Mouse (Mus musculus): ENCODE measurements at regions not wholly inside any gene's neighbourhood (a gene's known extent, or its start where the extent isn't known, plus 50 kb on each side); places are given as distances from the start of the nearest gene placed in this dataset.

DNA sequence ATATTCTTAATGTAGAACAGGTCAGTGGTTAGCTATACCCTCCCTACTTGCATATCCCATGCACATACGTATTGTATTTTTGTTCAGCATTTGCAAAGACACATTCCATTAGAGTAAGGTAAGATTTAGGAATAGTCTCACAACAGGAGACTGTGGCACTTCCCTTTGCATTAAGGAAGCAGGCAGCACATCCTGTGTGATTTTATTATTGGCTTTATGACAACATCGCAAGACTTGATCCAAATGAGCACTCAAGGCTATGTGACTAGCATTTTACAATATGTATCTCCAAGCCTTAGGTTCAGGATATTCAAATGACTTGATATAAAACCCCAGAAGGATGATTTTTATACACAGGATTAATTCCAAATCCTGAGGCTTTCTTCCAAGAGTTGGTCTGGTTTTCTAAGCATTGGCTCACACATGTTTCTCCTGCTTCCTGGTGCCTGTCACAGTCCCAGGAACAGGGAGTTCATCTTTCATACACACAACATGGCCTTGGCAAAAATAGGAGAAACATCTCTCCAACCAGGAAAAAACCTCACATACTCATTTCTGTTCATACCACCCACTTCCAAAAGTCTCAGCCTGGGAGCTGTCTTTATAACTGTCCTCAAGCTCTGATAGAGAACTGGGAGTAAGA is 159.1 kb upstream of the Meox2 start:
- 88% methylated on average over 2 of the region's 2 CpGs for WGBS
- no peak for ATAC-seq

DNA sequence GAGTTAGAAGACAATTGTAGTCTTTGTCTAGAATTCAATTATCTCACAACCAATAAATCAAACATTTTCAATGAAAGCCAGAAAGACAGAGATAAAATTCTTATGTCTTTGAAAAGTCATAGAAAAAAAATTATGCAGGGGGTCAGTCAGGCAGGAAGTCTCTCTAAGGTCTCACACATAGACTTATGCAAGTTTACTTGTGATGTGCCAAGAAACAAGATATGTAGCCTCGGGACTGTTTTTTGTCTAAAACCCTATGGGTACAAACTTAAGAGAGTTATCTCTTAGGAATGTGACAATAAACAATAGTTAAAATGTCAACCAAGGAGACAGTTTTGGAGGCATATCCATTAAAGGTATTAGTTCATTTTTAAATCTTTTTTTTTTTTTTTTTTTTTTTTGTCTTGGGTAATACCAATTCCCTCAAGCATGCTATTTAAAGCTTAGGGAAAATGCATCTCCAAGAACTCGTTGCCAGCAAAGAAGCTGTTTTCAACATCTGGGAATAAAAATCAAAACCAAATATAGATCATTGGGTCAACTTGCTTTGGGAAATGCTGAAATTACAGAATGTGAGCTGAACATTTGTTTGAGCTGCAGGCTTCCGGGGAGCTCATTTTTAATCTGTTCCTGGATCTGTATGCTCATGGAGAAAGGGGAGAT is 133.8 kb upstream of the Meox2 start:
- no peak overlapping the region for H3K4me3 ChIP-seq (ENCODE audit: low read depth, low read length)
- no peaks in the 10 kb centered on the region for H3K36me3 ChIP-seq (ENCODE audit: control insufficient read depth, insufficient read depth, low read length)
- WGBS, result 89% methylated on average over 3 of the region's 3 CpGs
- H3K27me3 ChIP-seq (replicated peaks; ENCODE audit: control insufficient read depth, insufficient read depth, low read length), result no peaks in the 10 kb centered on the region
- H3K4me1 ChIP-seq (ENCODE audit: control insufficient read depth, insufficient read depth, low read length), result no peaks in the 10 kb centered on the region
- no peak for ATAC-seq
- no peak overlapping the region for H3K27ac ChIP-seq (ENCODE audit: low read depth, low read length)
- no peaks in the 10 kb centered on the region for H3K9me3 ChIP-seq (replicated peaks; ENCODE audit: control insufficient read depth, low read length)
- no peak overlapping the region for H3K4me2 ChIP-seq (ENCODE audit: low read length)
- DNase-seq (ENCODE audit: low spot score), result no peak
- H3K9ac ChIP-seq (ENCODE audit: low read length), result no peak overlapping the region

More for the DNA sequence above, 159.1 kb upstream of the Meox2 start:
- H3K36me3 ChIP-seq (ENCODE audit: control insufficient read depth, insufficient read depth, low read length), result no peaks in the 10 kb centered on the region
- H3K9ac ChIP-seq (ENCODE audit: low read length), result no peak overlapping the region
- H3K27ac ChIP-seq (ENCODE audit: low read depth, low read length), result no peak overlapping the region
- no peak overlapping the region for H3K4me3 ChIP-seq (ENCODE audit: low read depth, low read length)
- no peaks in the 10 kb centered on the region for H3K9me3 ChIP-seq (replicated peaks; ENCODE audit: control insufficient read depth, low read length)
- no peaks in the 10 kb centered on the region for H3K27me3 ChIP-seq (replicated peaks; ENCODE audit: control insufficient read depth, insufficient read depth, low read length)
- DNase-seq (ENCODE audit: low spot score), result no peak
- H3K4me2 ChIP-seq (ENCODE audit: low read length), result no peak overlapping the region
- no peaks in the 10 kb centered on the region for H3K4me1 ChIP-seq (ENCODE audit: control insufficient read depth, insufficient read depth, low read length)

DNA sequence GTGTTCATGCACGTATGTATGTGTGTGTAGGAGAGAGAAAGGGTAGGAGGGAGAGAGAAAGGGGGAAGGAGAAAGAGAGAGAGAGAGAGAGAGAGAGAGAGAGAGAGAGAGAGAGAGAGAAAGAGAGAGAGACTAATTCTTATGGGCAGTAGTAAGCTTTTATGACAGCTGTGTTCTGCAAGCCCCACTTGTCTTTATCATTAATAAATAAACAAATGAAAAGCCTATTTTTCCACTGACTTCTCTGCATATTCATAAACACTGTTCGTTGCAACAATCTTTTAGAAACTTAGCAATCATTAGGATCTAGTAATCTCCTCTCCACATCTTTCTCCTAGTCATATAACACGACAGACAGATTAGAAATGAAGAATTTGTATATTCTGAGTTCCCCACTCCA is 131.2 kb upstream of the Meox2 start:
- no peak overlapping the region for H3K4me2 ChIP-seq (ENCODE audit: low read length)
- WGBS, result 75% methylated on average over 3 of the region's 3 CpGs
- H3K4me3 ChIP-seq (ENCODE audit: low read depth, low read length), result no peak overlapping the region
- no peaks in the 10 kb centered on the region for H3K4me1 ChIP-seq (ENCODE audit: control insufficient read depth, insufficient read depth, low read length)
- no peaks in the 10 kb centered on the region for H3K27me3 ChIP-seq (replicated peaks; ENCODE audit: control insufficient read depth, insufficient read depth, low read length)
- ATAC-seq (no peak), DNase-seq (ENCODE audit: low spot score) (no peak)
- no peak overlapping the region for H3K27ac ChIP-seq (ENCODE audit: low read depth, low read length)
- H3K36me3 ChIP-seq (ENCODE audit: control insufficient read depth, insufficient read depth, low read length), result no peaks in the 10 kb centered on the region
- H3K9ac ChIP-seq (ENCODE audit: low read length), result no peak overlapping the region
- no peaks in the 10 kb centered on the region for H3K9me3 ChIP-seq (replicated peaks; ENCODE audit: control insufficient read depth, low read length)

DNA sequence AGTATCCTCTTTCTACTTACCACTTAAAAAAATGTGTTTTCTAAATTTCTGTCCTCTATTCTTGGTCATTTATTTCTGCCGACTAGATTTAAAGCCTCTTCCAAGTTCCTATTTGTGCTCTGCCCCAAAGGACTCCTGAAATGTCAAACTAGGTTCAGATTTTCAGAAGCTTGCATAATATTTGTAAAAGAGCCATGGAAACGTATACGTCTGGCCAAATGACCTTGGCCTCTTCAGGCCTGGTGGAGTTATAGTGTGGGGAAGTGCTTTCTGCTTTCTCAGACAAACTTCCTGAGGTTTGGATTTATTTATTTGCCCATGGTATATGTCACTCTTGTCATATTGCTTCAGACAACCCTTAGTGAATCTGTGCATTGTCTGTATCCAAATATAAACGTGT is 117.2 kb upstream of the Meox2 start:
- no peaks in the 10 kb centered on the region for H3K36me3 ChIP-seq (ENCODE audit: control insufficient read depth, insufficient read depth, low read length)
- ATAC-seq, result no peak
- no peak overlapping the region for H3K9ac ChIP-seq (ENCODE audit: low read length)
- no peaks in the 10 kb centered on the region for H3K9me3 ChIP-seq (replicated peaks; ENCODE audit: control insufficient read depth, low read length)
- no peak overlapping the region for H3K27ac ChIP-seq (ENCODE audit: low read depth, low read length)
- no peaks in the 10 kb centered on the region for H3K27me3 ChIP-seq (replicated peaks; ENCODE audit: control insufficient read depth, insufficient read depth, low read length)
- DNase-seq (ENCODE audit: low spot score), result no peak
- no peaks in the 10 kb centered on the region for H3K4me1 ChIP-seq (ENCODE audit: control insufficient read depth, insufficient read depth, low read length)
- WGBS, result 83% methylated on average over 4 of the region's 4 CpGs
- no peak overlapping the region for H3K4me2 ChIP-seq (ENCODE audit: low read length)
- no peak overlapping the region for H3K4me3 ChIP-seq (ENCODE audit: low read depth, low read length)

DNA sequence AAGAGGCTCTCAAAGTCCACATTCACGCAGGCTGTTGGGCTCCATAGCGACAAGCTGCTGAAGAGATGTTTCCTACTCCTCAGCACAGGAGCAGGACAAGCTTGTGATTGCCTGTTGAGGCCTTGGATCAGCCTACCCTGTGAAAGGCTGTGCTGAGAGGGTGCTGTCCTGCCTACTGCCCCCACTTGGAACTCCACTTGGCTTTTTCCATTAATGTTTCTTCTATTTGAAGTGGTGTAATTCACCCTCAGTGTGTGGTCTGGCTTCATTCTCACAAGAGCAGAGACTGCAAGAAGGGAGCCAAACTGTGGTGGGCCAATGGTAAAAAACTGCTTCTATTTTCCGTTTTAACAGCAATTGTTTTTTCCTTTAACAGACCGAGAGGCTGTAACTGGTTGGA is 116.4 kb upstream of the Meox2 start:
- ATAC-seq, result no peak
- H3K4me1 ChIP-seq (ENCODE audit: control insufficient read depth, insufficient read depth, low read length), result no peaks in the 10 kb centered on the region
- H3K36me3 ChIP-seq (ENCODE audit: control insufficient read depth, insufficient read depth, low read length), result no peaks in the 10 kb centered on the region
- no peak overlapping the region for H3K9ac ChIP-seq (ENCODE audit: low read length)
- no peak for DNase-seq (ENCODE audit: low spot score)
- H3K9me3 ChIP-seq (replicated peaks; ENCODE audit: control insufficient read depth, low read length), result no peaks in the 10 kb centered on the region
- no peak overlapping the region for H3K4me2 ChIP-seq (ENCODE audit: low read length)
- 81% methylated on average over 4 of the region's 4 CpGs for WGBS
- H3K27me3 ChIP-seq (replicated peaks; ENCODE audit: control insufficient read depth, insufficient read depth, low read length), result no peaks in the 10 kb centered on the region
- H3K4me3 ChIP-seq (ENCODE audit: low read depth, low read length), result no peak overlapping the region
- H3K27ac ChIP-seq (ENCODE audit: low read depth, low read length), result no peak overlapping the region

DNA sequence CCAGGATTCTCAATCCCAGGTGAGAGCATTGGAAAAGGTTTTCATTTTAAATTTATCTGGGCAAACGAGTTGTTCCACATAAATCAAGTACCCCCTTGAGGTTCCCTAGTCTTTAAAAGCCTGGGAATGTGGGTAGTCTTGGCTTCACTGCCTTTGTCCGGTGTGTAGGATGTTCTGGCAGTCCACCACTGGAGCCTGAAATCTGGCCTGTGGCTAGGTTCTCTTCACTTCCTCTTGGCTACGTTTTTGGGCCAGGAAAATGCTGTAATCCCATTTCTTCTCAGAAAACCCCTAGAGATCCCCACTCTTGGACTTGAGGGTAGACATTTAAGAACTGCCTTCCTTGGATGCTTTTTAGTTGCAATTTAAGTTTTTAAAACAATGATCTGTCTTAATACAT is 106.9 kb upstream of the Meox2 start:
- DNase-seq (ENCODE audit: low spot score), result no peak
- no peak overlapping the region for H3K4me2 ChIP-seq (ENCODE audit: low read length)
- no peaks in the 10 kb centered on the region for H3K27me3 ChIP-seq (replicated peaks; ENCODE audit: control insufficient read depth, insufficient read depth, low read length)
- no peak overlapping the region for H3K27ac ChIP-seq (ENCODE audit: low read depth, low read length)
- no peak overlapping the region for H3K4me3 ChIP-seq (ENCODE audit: low read depth, low read length)
- ATAC-seq, result no peak
- no peak overlapping the region for H3K9ac ChIP-seq (ENCODE audit: low read length)
- H3K4me1 ChIP-seq (ENCODE audit: control insufficient read depth, insufficient read depth, low read length), result no peaks in the 10 kb centered on the region
- H3K36me3 ChIP-seq (ENCODE audit: control insufficient read depth, insufficient read depth, low read length), result no peaks in the 10 kb centered on the region
- WGBS, result 81% methylated on average over 3 of the region's 3 CpGs
- H3K9me3 ChIP-seq (replicated peaks; ENCODE audit: control insufficient read depth, low read length), result no peaks in the 10 kb centered on the region

DNA sequence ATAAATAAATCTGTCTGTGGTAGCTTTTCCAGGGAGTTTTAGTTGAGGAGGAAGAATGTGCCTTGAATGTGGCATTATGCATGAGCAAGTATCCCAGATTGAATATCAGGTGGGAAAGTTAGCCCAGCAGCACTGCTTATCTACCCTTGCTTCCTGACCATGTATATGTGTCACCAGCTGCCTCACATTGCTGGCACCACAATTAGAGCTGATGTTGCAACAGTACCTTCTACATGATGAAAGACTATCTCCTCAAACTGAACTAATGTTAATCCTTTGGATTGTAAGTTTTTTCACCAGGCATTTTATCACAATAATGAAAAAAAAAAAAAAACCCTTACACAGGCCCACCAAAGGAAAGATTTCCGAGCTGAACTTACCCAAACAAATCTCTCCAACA is 103.1 kb upstream of the Meox2 start:
- Histone ChIP-seq H3K27me3 (replicated peaks; ENCODE audit: control insufficient read depth, insufficient read depth, low read length) (no peaks in the 10 kb centered on the region), H3K9ac (ENCODE audit: low read length) (no peak overlapping the region), H3K4me3 (ENCODE audit: low read depth, low read length) (no peak overlapping the region), H3K4me1 (ENCODE audit: control insufficient read depth, insufficient read depth, low read length) (no peaks in the 10 kb centered on the region), H3K36me3 (ENCODE audit: control insufficient read depth, insufficient read depth, low read length) (no peaks in the 10 kb centered on the region), H3K27ac (ENCODE audit: low read depth, low read length) (no peak overlapping the region), H3K4me2 (ENCODE audit: low read length) (no peak overlapping the region), H3K9me3 (replicated peaks; ENCODE audit: control insufficient read depth, low read length) (no peaks in the 10 kb centered on the region)
- 79% methylated on average over 1 of the region's 1 CpGs for WGBS
- DNase-seq (ENCODE audit: low spot score) (no peak), ATAC-seq (no peak)

DNA sequence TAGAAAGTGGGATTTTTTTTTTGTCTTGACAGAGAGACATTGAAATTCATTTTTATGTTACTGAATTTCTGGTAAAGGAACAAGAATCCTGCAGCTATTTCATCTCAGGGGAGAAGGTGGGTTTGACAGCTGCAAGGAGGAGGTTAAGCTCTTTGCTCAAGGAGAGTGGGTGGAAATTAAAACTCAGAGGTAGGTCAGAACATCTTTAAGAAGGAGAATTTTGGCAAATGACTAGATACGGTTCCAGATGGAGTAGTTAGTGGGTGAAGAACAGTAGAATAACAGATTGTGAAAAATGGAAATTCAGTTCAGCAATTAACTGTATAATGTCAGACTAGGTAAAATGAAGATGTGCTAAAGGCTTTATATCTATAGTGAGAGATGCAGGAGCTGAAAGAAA is 98.0 kb upstream of the Meox2 start:
- Histone ChIP-seq H3K9ac (ENCODE audit: low read length) (no peak overlapping the region), H3K36me3 (ENCODE audit: control insufficient read depth, insufficient read depth, low read length) (no peaks in the 10 kb centered on the region), H3K4me3 (ENCODE audit: low read depth, low read length) (no peak overlapping the region), H3K4me2 (ENCODE audit: low read length) (no peak overlapping the region), H3K27ac (ENCODE audit: low read depth, low read length) (no peak overlapping the region), H3K9me3 (replicated peaks; ENCODE audit: control insufficient read depth, low read length) (no peaks in the 10 kb centered on the region), H3K4me1 (ENCODE audit: control insufficient read depth, insufficient read depth, low read length) (no peaks in the 10 kb centered on the region), H3K27me3 (replicated peaks; ENCODE audit: control insufficient read depth, insufficient read depth, low read length) (no peaks in the 10 kb centered on the region)
- DNase-seq (ENCODE audit: low spot score) (no peak), ATAC-seq (no peak)
- WGBS, result 79% methylated on average over 1 of the region's 1 CpGs

DNA sequence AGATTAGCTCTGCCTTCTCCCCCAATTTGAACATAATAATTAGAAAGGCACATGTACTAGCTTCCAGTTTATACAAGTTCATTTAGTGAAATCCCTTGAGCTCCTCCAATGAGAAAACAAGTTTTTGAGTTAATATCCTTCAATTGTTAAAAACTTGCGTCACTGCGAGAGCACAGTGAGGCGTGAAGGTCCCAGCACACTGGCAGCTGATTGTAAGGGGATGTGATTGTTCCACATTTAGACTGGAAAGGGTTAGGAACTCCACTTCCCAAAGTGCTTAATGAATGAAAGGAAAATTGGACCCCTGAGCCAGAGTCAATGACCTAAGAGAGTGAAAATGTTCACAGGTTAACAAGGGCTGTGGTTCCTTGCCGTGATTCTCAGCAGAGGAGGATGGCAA is 93.9 kb upstream of the Meox2 start:
- no peaks in the 10 kb centered on the region for H3K9me3 ChIP-seq (replicated peaks; ENCODE audit: control insufficient read depth, low read length)
- DNase-seq (ENCODE audit: low spot score), result no peak
- H3K27ac ChIP-seq (ENCODE audit: low read depth, low read length), result no peak overlapping the region
- WGBS, result 17% methylated on average over 4 of the region's 4 CpGs
- no peak overlapping the region for H3K4me3 ChIP-seq (ENCODE audit: low read depth, low read length)
- no peak; the same call in 1 of the 2 replicates for ATAC-seq
- H3K27me3 ChIP-seq (replicated peaks; ENCODE audit: control insufficient read depth, insufficient read depth, low read length), result no peaks in the 10 kb centered on the region
- no peak overlapping the region for H3K4me2 ChIP-seq (ENCODE audit: low read length)
- no peak overlapping the region for H3K9ac ChIP-seq (ENCODE audit: low read length)
- no peaks in the 10 kb centered on the region for H3K4me1 ChIP-seq (ENCODE audit: control insufficient read depth, insufficient read depth, low read length)
- no peaks in the 10 kb centered on the region for H3K36me3 ChIP-seq (ENCODE audit: control insufficient read depth, insufficient read depth, low read length)

Measured in forebrain, embryonic 14.5 days (tissue).